Mouse (Mus musculus) splenic B cell, adult 2 months (primary cell): ENCODE results near the gene Chic2.

Experiments used
- DNase-seq: peaks from one replicate; pipeline ENCODE4 v3.0.0-alpha.2; 2011; ENCODE audit warnings: low read depth, low spot score
- H3K27me3 ChIP-seq: 2 replicates; pipeline ENCODE4 v1.6.1; 2012; ENCODE audit warnings: mild to moderate bottlenecking, low read length, moderate library complexity, mixed read lengths; ENCODE audit not compliant: control insufficient read depth, poor library complexity, insufficient read depth, severe bottlenecking
- H3K36me3 ChIP-seq: 2 replicates; pipeline ENCODE4 v1.6.1; 2012; ENCODE audit warnings: mild to moderate bottlenecking, low read length, moderate library complexity, mixed read lengths; ENCODE audit not compliant: control insufficient read depth, poor library complexity, insufficient read depth, severe bottlenecking

The Chic2 gene

GRCm38 (mm10) chr5:74974726-74975411 lies 69.7 kb downstream of the Chic2 start:
- no peak for DNase-seq

GRCm38 (mm10) chr5:74974061-74974581 lies 70.5 kb downstream of the Chic2 start:
- H3K27me3 ChIP-seq, result no peaks in the 10 kb centered on the region
- no peaks in the 10 kb centered on the region for H3K36me3 ChIP-seq
- DNase-seq, result no peak

More at GRCm38 (mm10) chr5:74974726-74975411, 69.7 kb downstream of the Chic2 start:
- H3K27me3 ChIP-seq, result no peaks in the 10 kb centered on the region
- no peaks in the 10 kb centered on the region for H3K36me3 ChIP-seq

GRCm38 (mm10) chr5:74971418-74971817 lies 73.2 kb downstream of the Chic2 start:
- Histone ChIP-seq H3K36me3 (no peaks in the 10 kb centered on the region), H3K27me3 (no peaks in the 10 kb centered on the region; the same call in 1 of the 2 replicates)
- no peak for DNase-seq

GRCm38 (mm10) chr5:74969341-74969740 lies 75.2 kb downstream of the Chic2 start:
- H3K27me3 ChIP-seq, result no peaks in the 10 kb centered on the region; the same call in 1 of the 2 replicates
- H3K36me3 ChIP-seq, result no peaks in the 10 kb centered on the region
- DNase-seq, result no peak

- Histone ChIP-seq H3K36me3 (no peaks in the 10 kb centered on the region), H3K27me3 (no peaks in the 10 kb centered on the region; the same call in 1 of the 2 replicates)
- DNase-seq, result no peak
These were observed 76.7 kb downstream of the Chic2 start for GRCm38 (mm10) chr5:74967882-74968281.

GRCm38 (mm10) chr5:74966891-74967290 lies 77.7 kb downstream of the Chic2 start:
- no peak for DNase-seq
- Histone ChIP-seq H3K36me3 (no peaks in the 10 kb centered on the region), H3K27me3 (no peaks in the 10 kb centered on the region; the same call in 1 of the 2 replicates)

GRCm38 (mm10) chr5:74962771-74963170 lies 81.8 kb downstream of the Chic2 start:
- Histone ChIP-seq H3K36me3 (no peaks in the 10 kb centered on the region), H3K27me3 (no peaks in the 10 kb centered on the region; the same call in 1 of the 2 replicates)
- DNase-seq, result no peak

DNA sequence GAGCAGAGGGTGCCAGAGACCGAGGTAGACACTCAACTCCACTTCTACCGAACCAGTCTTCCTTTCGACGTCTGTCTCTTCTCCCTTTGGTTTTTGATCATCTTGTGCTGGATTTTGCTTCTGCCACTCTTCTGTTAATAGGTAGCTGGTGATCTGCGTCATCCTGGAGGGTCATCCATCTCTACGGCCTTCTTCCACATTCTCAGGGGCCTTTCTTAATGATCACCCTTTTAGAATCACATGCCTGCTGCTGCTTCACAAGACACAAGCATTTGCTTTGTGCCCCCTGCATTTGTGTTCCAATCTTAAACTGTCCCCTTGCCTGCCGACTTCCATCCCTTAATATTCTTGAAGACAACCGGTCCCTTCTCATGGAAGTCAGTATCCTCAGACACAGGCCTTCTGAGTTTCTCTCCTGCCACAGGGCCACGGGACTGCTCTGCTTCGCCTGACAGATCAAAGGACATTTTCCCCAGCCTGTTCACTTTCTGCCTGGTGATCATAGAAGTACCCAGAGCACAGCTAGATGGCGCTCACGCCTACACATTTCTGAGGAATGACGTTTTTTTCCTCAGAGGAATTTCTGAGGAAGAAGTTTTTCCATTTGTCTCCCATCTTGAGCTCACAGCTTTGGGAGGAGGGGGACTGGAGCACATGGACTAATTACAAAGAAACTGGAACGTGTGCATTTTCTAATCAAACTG lies 83.6 kb downstream of the Chic2 start:
- Histone ChIP-seq H3K36me3 (no peaks in the 10 kb centered on the region), H3K27me3 (no peaks in the 10 kb centered on the region)
- DNase-seq, result peak; percentile 48

GRCm38 (mm10) chr5:74960306-74960705 lies 84.3 kb downstream of the Chic2 start:
- no peak for DNase-seq
- Histone ChIP-seq H3K27me3 (no peaks in the 10 kb centered on the region), H3K36me3 (no peaks in the 10 kb centered on the region)

GRCm38 (mm10) chr5:74957293-74958076 lies 87.1 kb downstream of the Chic2 start:
- Histone ChIP-seq H3K36me3 (no peaks in the 10 kb centered on the region), H3K27me3 (no peaks in the 10 kb centered on the region; the same call in 1 of the 2 replicates)
- no peak for DNase-seq

DNA sequence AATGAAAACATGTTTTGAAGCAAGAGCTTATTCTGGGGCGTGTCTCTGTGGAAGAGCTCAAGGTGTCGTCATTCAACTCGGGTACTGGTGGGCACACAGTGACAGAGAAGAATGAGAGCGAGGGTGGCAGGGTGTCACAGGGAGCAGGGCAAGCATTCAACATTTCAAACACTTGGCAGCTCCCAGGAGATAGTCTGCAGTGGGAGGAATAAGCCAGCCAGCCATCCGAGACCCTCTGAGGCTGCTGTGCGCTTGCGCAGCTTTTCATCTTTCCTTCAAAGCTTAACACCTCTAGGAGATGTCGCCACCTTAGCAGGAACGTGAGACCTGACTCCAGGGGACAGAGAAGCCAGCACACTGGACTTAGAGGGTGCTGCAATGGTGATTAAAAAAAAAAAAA lies 88.2 kb downstream of the Chic2 start:
- Histone ChIP-seq H3K36me3 (no peaks in the 10 kb centered on the region), H3K27me3 (no peaks in the 10 kb centered on the region; the same call in 1 of the 2 replicates)
- DNase-seq, result no peak

GRCm38 (mm10) chr5:74955565-74955964 lies 89.0 kb downstream of the Chic2 start:
- H3K27me3 ChIP-seq, result no peaks in the 10 kb centered on the region; the same call in 1 of the 2 replicates

GRCm38 (mm10) chr5:74952938-74953337 lies 91.6 kb downstream of the Chic2 start:
- Histone ChIP-seq H3K27me3 (no peaks in the 10 kb centered on the region; the same call in 1 of the 2 replicates), H3K36me3 (no peaks in the 10 kb centered on the region)
- no peak for DNase-seq

More at GRCm38 (mm10) chr5:74955565-74955964, 89.0 kb downstream of the Chic2 start:
- no peak for DNase-seq
- H3K36me3 ChIP-seq, result no peaks in the 10 kb centered on the region

- H3K27me3 ChIP-seq, result no peaks in the 10 kb centered on the region; the same call in 1 of the 2 replicates
- no peak for DNase-seq
- no peaks in the 10 kb centered on the region for H3K36me3 ChIP-seq
These were observed 93.2 kb downstream of the Chic2 start for GRCm38 (mm10) chr5:74951375-74951774.
